Mouse (Mus musculus): ENCODE measurements at regions not wholly inside any gene's neighbourhood (a gene's known extent, or its start where the extent isn't known, plus 50 kb on each side); places are given as distances from the start of the nearest gene placed in this dataset.

GRCm38 (mm10) chr4:12538043-12538442 is 366.2 kb upstream of the Fam92a start:
- H3K4me1 ChIP-seq (ENCODE audit: control insufficient read depth, insufficient read depth, low read length): no peaks in the 10 kb centered on the region
- H3K9ac ChIP-seq (ENCODE audit: low read depth, poor library complexity, severe bottlenecking): no peak overlapping the region
- TF ChIP-seq POLR2A (IDR thresholded peaks at IDR 0.05; ENCODE audit: insufficient read depth, low read length) (no peak), EP300 (IDR thresholded peaks at IDR 0.05; ENCODE audit: insufficient read depth, low read depth, low read length) (no peak), CTCF (IDR thresholded peaks at IDR 0.05; ENCODE audit: low read depth, low read length) (no peak)
- no peaks in the 10 kb centered on the region for H3K36me3 ChIP-seq (ENCODE audit: control insufficient read depth, insufficient read depth, low read length, poor library complexity, severe bottlenecking)
- no peaks in the 10 kb centered on the region for H3K9me3 ChIP-seq (replicated peaks; ENCODE audit: control insufficient read depth, insufficient read depth, low read length, poor library complexity, severe bottlenecking)
- no peak overlapping the region for H3K27ac ChIP-seq (ENCODE audit: insufficient read depth, low read length)
- H3K4me3 ChIP-seq (ENCODE audit: low read depth, low read length): no peak overlapping the region
- no peaks in the 10 kb centered on the region for H3K27me3 ChIP-seq (ENCODE audit: control insufficient read depth, insufficient read depth, low read length, poor library complexity, severe bottlenecking)

DNA sequence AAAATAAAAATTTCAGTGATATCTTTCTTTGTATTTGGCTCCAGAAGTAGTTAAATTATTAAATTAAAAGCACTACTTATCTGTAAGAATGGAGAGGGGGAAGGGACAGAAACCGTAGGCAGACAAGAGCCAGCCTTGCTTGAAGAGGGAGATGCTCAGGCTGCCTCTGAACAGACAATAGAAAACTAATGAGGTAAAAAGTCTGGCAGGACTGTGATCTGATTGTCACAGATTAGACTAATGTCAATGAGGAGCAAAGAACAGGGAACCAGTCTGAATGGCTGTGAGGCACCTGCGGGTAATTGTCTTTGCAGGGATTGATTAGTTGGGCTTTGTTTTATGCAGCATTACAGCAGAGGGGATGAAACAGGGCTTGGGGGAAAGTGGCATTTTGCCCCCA is 362.3 kb upstream of the Fam92a start:
- no peak overlapping the region for H3K27ac ChIP-seq (ENCODE audit: insufficient read depth, low read length)

GRCm38 (mm10) chr4:12532961-12533360 is 361.1 kb upstream of the Fam92a start:
- TF ChIP-seq EP300 (IDR thresholded peaks at IDR 0.05; ENCODE audit: insufficient read depth, low read depth, low read length) (no peak), CTCF (IDR thresholded peaks at IDR 0.05; ENCODE audit: low read depth, low read length) (no peak), POLR2A (IDR thresholded peaks at IDR 0.05; ENCODE audit: insufficient read depth, low read length) (no peak)
- no peak overlapping the region for H3K27ac ChIP-seq (ENCODE audit: insufficient read depth, low read length)
- no peaks in the 10 kb centered on the region for H3K4me1 ChIP-seq (ENCODE audit: control insufficient read depth, insufficient read depth, low read length)
- H3K27me3 ChIP-seq (ENCODE audit: control insufficient read depth, insufficient read depth, low read length, poor library complexity, severe bottlenecking): no peaks in the 10 kb centered on the region
- no peaks in the 10 kb centered on the region for H3K36me3 ChIP-seq (ENCODE audit: control insufficient read depth, insufficient read depth, low read length, poor library complexity, severe bottlenecking)
- H3K9ac ChIP-seq (ENCODE audit: low read depth, poor library complexity, severe bottlenecking): no peak overlapping the region
- no peaks in the 10 kb centered on the region for H3K9me3 ChIP-seq (replicated peaks; ENCODE audit: control insufficient read depth, insufficient read depth, low read length, poor library complexity, severe bottlenecking)
- no peak overlapping the region for H3K4me3 ChIP-seq (ENCODE audit: low read depth, low read length)

More for the DNA sequence above, 362.3 kb upstream of the Fam92a start:
- Histone ChIP-seq H3K4me3 (ENCODE audit: low read depth, low read length) (no peak overlapping the region), H3K4me1 (ENCODE audit: control insufficient read depth, insufficient read depth, low read length) (no peaks in the 10 kb centered on the region), H3K9me3 (replicated peaks; ENCODE audit: control insufficient read depth, insufficient read depth, low read length, poor library complexity, severe bottlenecking) (no peaks in the 10 kb centered on the region), H3K9ac (ENCODE audit: low read depth, poor library complexity, severe bottlenecking) (no peak overlapping the region), H3K27me3 (ENCODE audit: control insufficient read depth, insufficient read depth, low read length, poor library complexity, severe bottlenecking) (no peaks in the 10 kb centered on the region), H3K36me3 (ENCODE audit: control insufficient read depth, insufficient read depth, low read length, poor library complexity, severe bottlenecking) (no peaks in the 10 kb centered on the region)
- TF ChIP-seq EP300 (IDR thresholded peaks at IDR 0.05; ENCODE audit: insufficient read depth, low read depth, low read length) (no peak), POLR2A (IDR thresholded peaks at IDR 0.05; ENCODE audit: insufficient read depth, low read length) (no peak)

- Histone ChIP-seq H3K4me1 (ENCODE audit: control insufficient read depth, insufficient read depth, low read length) (no peaks in the 10 kb centered on the region), H3K4me3 (ENCODE audit: low read depth, low read length) (no peak overlapping the region), H3K27me3 (ENCODE audit: control insufficient read depth, insufficient read depth, low read length, poor library complexity, severe bottlenecking) (no peaks in the 10 kb centered on the region), H3K36me3 (ENCODE audit: control insufficient read depth, insufficient read depth, low read length, poor library complexity, severe bottlenecking) (no peaks in the 10 kb centered on the region), H3K27ac (ENCODE audit: insufficient read depth, low read length) (no peak overlapping the region), H3K9ac (ENCODE audit: low read depth, poor library complexity, severe bottlenecking) (no peak overlapping the region), H3K9me3 (replicated peaks; ENCODE audit: control insufficient read depth, insufficient read depth, low read length, poor library complexity, severe bottlenecking) (no peaks in the 10 kb centered on the region)
- TF ChIP-seq EP300 (IDR thresholded peaks at IDR 0.05; ENCODE audit: insufficient read depth, low read depth, low read length): no peak
- no peak for TF ChIP-seq CTCF (IDR thresholded peaks at IDR 0.05; ENCODE audit: low read depth, low read length)
- no peak for TF ChIP-seq POLR2A (IDR thresholded peaks at IDR 0.05; ENCODE audit: insufficient read depth, low read length)
These were observed 350.5 kb upstream of the Fam92a start for GRCm38 (mm10) chr4:12522358-12522757.

GRCm38 (mm10) chr4:12521246-12521645 is 349.4 kb upstream of the Fam92a start:
- Histone ChIP-seq H3K9me3 (replicated peaks; ENCODE audit: control insufficient read depth, insufficient read depth, low read length, poor library complexity, severe bottlenecking) (no peaks in the 10 kb centered on the region), H3K4me3 (ENCODE audit: low read depth, low read length) (no peak overlapping the region), H3K9ac (ENCODE audit: low read depth, poor library complexity, severe bottlenecking) (no peak overlapping the region), H3K4me1 (ENCODE audit: control insufficient read depth, insufficient read depth, low read length) (no peaks in the 10 kb centered on the region), H3K36me3 (ENCODE audit: control insufficient read depth, insufficient read depth, low read length, poor library complexity, severe bottlenecking) (no peaks in the 10 kb centered on the region), H3K27ac (ENCODE audit: insufficient read depth, low read length) (no peak overlapping the region), H3K27me3 (ENCODE audit: control insufficient read depth, insufficient read depth, low read length, poor library complexity, severe bottlenecking) (no peaks in the 10 kb centered on the region)
- TF ChIP-seq EP300 (IDR thresholded peaks at IDR 0.05; ENCODE audit: insufficient read depth, low read depth, low read length) (no peak), POLR2A (IDR thresholded peaks at IDR 0.05; ENCODE audit: insufficient read depth, low read length) (no peak)

GRCm38 (mm10) chr4:12516497-12516896 is 344.7 kb upstream of the Fam92a start:
- no peaks in the 10 kb centered on the region for H3K27me3 ChIP-seq (ENCODE audit: control insufficient read depth, insufficient read depth, low read length, poor library complexity, severe bottlenecking)
- H3K4me1 ChIP-seq (ENCODE audit: control insufficient read depth, insufficient read depth, low read length): no peaks in the 10 kb centered on the region
- TF ChIP-seq EP300 (IDR thresholded peaks at IDR 0.05; ENCODE audit: insufficient read depth, low read depth, low read length) (no peak), CTCF (IDR thresholded peaks at IDR 0.05; ENCODE audit: low read depth, low read length) (no peak), POLR2A (IDR thresholded peaks at IDR 0.05; ENCODE audit: insufficient read depth, low read length) (no peak)
- no peak overlapping the region for H3K9ac ChIP-seq (ENCODE audit: low read depth, poor library complexity, severe bottlenecking)
- no peak overlapping the region for H3K27ac ChIP-seq (ENCODE audit: insufficient read depth, low read length)
- no peaks in the 10 kb centered on the region for H3K9me3 ChIP-seq (replicated peaks; ENCODE audit: control insufficient read depth, insufficient read depth, low read length, poor library complexity, severe bottlenecking)
- no peaks in the 10 kb centered on the region for H3K36me3 ChIP-seq (ENCODE audit: control insufficient read depth, insufficient read depth, low read length, poor library complexity, severe bottlenecking)
- H3K4me3 ChIP-seq (ENCODE audit: low read depth, low read length): no peak overlapping the region

Data from ES-Bruce4 (cell line).